Mouse (Mus musculus) testis, adult 2 months (tissue): ENCODE data around the gene Afmid.

Experiments used
- CTCF ChIP-seq: fragments of 200-500 bp; IDR thresholded peaks from 2 replicates; pipeline ENCODE4 v1.5.1; 2012; ENCODE audit warnings: low read depth, mild to moderate bottlenecking, inconsistent platforms, low read length, moderate library complexity; ENCODE audit not compliant: control insufficient read depth, insufficient read depth, insufficient replicate concordance
- POLR2A ChIP-seq: fragments of 200-500 bp; IDR thresholded peaks from 2 replicates; pipeline ENCODE4 v1.6.1; 2012; ENCODE audit warnings: low read depth, mild to moderate bottlenecking, inconsistent platforms, low read length, moderate library complexity; ENCODE audit not compliant: control insufficient read depth

GRCm38 (mm10) chr11:117878892-117879291 lies 53.2 kb downstream of the Afmid start:
- TF ChIP-seq CTCF (no peak), POLR2A (no peak)
